Mouse (Mus musculus) lung, adult 2 months (tissue): ENCODE results near the gene Gm17655.

Experiments
- CTCF ChIP-seq: fragments of 200-500 bp; IDR thresholded peaks from 2 replicates; pipeline ENCODE4 v1.5.1; 2011; ENCODE audit warnings: mild to moderate bottlenecking, low read length, control low read depth; ENCODE audit not compliant: insufficient read depth
- POLR2A ChIP-seq: fragments of 200-500 bp; IDR thresholded peaks from 2 replicates; pipeline ENCODE4 v1.6.1; 2011; ENCODE audit warnings: low read depth, mild to moderate bottlenecking, control low read depth, low read length, borderline replicate concordance; ENCODE audit errors: extremely low read depth

DNA sequence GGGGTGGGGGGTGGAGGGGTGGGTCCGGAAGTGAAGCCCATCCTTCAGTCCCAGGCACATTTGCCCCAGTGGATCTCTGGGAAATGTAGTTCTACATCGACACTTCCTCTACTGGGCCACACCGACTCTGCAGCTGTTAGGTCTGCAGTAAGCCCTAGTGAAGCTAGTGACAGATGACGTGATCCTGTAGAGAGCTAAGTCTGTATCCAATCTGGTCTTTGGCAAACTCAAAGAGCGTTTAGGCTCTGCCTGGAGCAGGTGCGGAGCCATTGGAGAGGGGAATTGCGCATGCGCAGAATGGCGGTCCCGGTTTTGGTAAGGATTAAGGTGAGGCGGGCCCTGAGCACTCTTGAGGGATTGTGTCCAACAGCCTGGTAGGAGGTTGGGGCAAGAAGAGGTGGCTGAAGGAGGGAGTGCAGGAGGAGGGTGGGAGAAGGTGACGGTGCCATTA lies 37.7 kb upstream of the Gm17655 start, which contains the start of gene Zfp605:
- peak; percentile 19; the same call in 1 of the 2 replicates for TF ChIP-seq POLR2A
- TF ChIP-seq CTCF, result no peak
